Mouse (Mus musculus): Measurements from ENCODE around the gene Vcl.

DNA sequence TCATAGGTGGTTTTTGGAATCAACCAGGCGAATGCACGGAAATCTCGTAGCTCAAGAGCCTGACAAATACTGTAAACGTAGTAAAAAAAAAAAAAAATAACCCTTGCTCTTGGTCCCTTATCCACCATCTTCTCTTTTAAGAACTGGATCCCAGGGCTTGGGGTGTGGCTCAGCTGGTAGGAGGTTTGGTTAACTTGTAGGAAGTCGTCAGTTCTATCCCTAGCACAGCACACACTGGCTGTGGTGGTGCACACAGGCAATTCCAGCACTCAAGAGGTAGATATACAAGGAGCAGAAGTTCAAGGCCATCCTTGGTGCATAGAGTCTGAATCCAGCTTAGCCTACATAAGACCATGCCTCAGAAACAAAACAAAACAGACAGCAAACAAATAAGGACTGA is 44.5 kb upstream of the Vcl start:
- TF ChIP-seq CTCF (IDR thresholded peaks at IDR 0.05; ENCODE audit: control insufficient read depth, insufficient read depth, insufficient read length) (no peak), MAX (IDR thresholded peaks at IDR 0.05) (no peak), MYOD1 (IDR thresholded peaks at IDR 0.05; ENCODE audit: control insufficient read depth, insufficient read length, low read depth) (no peak), FOSL1 (IDR thresholded peaks at IDR 0.05; ENCODE audit: insufficient read depth, low read length, poor library complexity, severe bottlenecking) (no peak), USF1 (IDR thresholded peaks at IDR 0.05; ENCODE audit: low read depth) (no peak), CEBPB (IDR thresholded peaks at IDR 0.05; ENCODE audit: low read depth) (no peak), MYOG (IDR thresholded peaks at IDR 0.05; ENCODE audit: control insufficient read depth, extremely low read depth, insufficient read length) (no peak)
